Mouse (Mus musculus): ENCODE data around the gene Tbc1d22b. TPM values are rescaled to one million over a fixed set of nuclear protein-coding genes. Genes with fewer than 3 reads are reported as not detected.

Tbc1d22b gene
- total and polyA plus RNA-seq, 3 experiments, result 5.3 to 30.2 (median 26.2) TPM

DNA sequence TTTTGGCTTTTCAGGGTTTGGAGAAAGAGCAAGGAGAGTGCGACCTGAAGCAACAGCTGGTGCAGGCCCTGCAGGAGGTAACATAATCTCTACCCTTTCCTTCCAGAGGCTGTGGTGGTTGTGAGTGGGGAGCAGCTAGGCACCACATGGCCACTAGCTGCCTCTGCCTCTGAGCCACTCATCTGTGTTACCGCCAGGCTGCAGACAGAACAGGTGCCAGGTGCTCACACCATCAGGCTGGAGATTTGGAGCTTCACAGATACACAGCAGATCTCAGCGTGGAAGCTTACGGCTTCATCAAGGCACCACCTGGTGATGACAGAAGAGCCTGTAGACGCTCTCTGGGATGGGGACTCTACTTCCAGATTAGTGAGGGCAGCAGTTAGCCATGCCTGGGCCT, 79.4 kb downstream of the Tbc1d22b start:
- peaks cover 32% of the 10 kb centered on the region for H3K4me1 ChIP-seq (ENCODE audit: insufficient read depth, low read depth, low read length)
- H3K4me3 ChIP-seq (ENCODE audit: low read depth, low read length), result no peak overlapping the region
- DNase-seq (ENCODE audit: low spot score) (no peak), ATAC-seq (ENCODE audit: extremely low read depth, insufficient number of reproducible peaks, low FRiP score, poor library complexity, severe bottlenecking) (no peak)
- H3K36me3 ChIP-seq (replicated peaks), result peaks cover 98% of the 10 kb centered on the region
- no peaks in the 10 kb centered on the region for H3K27me3 ChIP-seq (ENCODE audit: insufficient read depth, low read length)
- H3K9me3 ChIP-seq (replicated peaks), result no peaks in the 10 kb centered on the region
- TF ChIP-seq CTCF (IDR thresholded peaks at IDR 0.05; ENCODE audit: low read depth, low read length), result no peak
- no peak for TF ChIP-seq GATA2 (IDR thresholded peaks at IDR 0.05; ENCODE audit: borderline replicate concordance, low read depth, low read length)
- no peak for TF ChIP-seq TAL1 (conservative IDR thresholded peaks at IDR 0.05; ENCODE audit: low read depth, low read length)
- no peak for TF ChIP-seq GATA1 (IDR thresholded peaks at IDR 0.05; ENCODE audit: borderline replicate concordance, low read length)
- no peak for TF ChIP-seq POLR2AphosphoS5 (IDR thresholded peaks at IDR 0.05; ENCODE audit: insufficient replicate concordance, low read depth, low read length)

DNA sequence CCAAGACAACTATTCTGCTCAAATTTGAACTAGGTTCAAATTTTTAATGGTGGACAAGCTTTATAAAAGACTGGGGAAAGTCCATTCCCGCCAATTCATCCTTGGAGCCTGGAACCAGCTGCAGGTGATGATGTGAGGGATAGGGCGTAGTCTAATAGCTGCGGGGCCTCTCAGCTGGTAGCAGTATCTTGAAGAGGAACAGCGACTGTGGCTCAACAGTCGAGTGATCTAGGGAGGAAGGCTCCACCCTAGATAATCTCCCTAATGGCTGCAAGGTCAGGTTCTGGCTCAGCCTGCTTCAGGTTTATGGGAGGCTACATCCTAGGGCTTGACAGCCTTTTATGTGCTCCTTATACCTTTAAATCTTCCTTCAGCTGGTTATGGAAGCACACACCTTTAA, 80.0 kb downstream of the Tbc1d22b start:
- Histone ChIP-seq H3K36me3 (replicated peaks) (peaks cover 98% of the 10 kb centered on the region), H3K27me3 (ENCODE audit: insufficient read depth, low read length) (no peaks in the 10 kb centered on the region), H3K4me3 (ENCODE audit: low read depth, low read length) (no peak overlapping the region), H3K9me3 (replicated peaks) (no peaks in the 10 kb centered on the region), H3K4me1 (ENCODE audit: insufficient read depth, low read depth, low read length) (peaks cover 38% of the 10 kb centered on the region)
- TF ChIP-seq TAL1 (conservative IDR thresholded peaks at IDR 0.05; ENCODE audit: low read depth, low read length), result no peak
- TF ChIP-seq GATA1 (IDR thresholded peaks at IDR 0.05; ENCODE audit: borderline replicate concordance, low read length), result no peak
- ATAC-seq (ENCODE audit: extremely low read depth, insufficient number of reproducible peaks, low FRiP score, poor library complexity, severe bottlenecking) (no peak), DNase-seq (ENCODE audit: low spot score) (no peak)

DNA sequence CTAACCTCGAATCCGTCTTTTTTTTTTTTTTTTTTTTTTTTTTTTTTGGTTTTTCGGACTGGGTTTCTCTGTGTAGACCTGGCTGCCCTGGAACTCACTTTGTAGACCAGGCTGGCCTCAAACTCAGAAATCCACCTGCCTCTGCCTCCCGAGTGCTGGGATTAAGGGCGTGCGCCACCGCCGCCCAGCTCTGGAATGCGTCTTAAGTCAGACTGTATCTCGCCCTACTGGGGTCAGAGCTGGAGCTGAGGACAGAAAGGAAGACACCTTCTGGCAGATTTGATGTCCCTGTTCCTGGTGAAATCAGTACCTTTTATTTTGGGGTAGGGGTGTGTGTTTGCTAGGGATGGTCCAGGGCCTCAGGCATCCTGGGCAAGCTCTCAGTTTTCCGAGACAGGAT, 82.7 kb downstream of the Tbc1d22b start:
- peaks cover 98% of the 10 kb centered on the region for H3K36me3 ChIP-seq (replicated peaks)

DNA sequence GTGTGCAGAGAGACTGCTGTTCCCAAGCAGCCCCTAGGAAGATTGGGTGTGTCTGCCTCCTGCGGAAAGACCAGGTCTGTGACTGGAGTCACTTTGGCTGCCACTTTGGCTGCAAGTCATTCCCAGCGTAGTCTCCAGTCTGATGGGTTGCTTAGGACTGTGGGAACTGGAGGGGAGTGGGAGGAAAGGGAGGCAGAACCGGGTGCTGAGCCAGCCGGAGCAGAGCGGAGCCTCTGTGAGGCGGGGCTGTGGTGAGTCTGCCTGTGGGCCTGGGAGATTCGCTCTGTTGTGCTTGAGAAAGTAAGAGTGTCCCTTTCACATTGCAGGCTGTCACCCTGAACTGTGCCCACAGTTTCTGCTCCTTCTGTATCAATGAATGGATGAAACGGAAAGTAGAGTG, 85.9 kb downstream of the Tbc1d22b start:
- no peaks in the 10 kb centered on the region for H3K27me3 ChIP-seq (ENCODE audit: insufficient read depth, low read length)
- ATAC-seq (ENCODE audit: extremely low read depth, insufficient number of reproducible peaks, low FRiP score, poor library complexity, severe bottlenecking) (no peak), DNase-seq (ENCODE audit: low spot score) (no peak)
- H3K4me1 ChIP-seq (ENCODE audit: insufficient read depth, low read depth, low read length), result peaks cover 45% of the 10 kb centered on the region
- H3K36me3 ChIP-seq (replicated peaks), result peaks cover 95% of the 10 kb centered on the region
- TF ChIP-seq GATA2 (IDR thresholded peaks at IDR 0.05; ENCODE audit: borderline replicate concordance, low read depth, low read length), result no peak
- no peak for TF ChIP-seq TAL1 (conservative IDR thresholded peaks at IDR 0.05; ENCODE audit: low read depth, low read length)
- no peak for TF ChIP-seq GATA1 (IDR thresholded peaks at IDR 0.05; ENCODE audit: borderline replicate concordance, low read length)
- no peak for TF ChIP-seq POLR2AphosphoS5 (IDR thresholded peaks at IDR 0.05; ENCODE audit: insufficient replicate concordance, low read depth, low read length)
- TF ChIP-seq CTCF (IDR thresholded peaks at IDR 0.05; ENCODE audit: low read depth, low read length), result no peak
- H3K9me3 ChIP-seq (replicated peaks), result no peaks in the 10 kb centered on the region
- no peak overlapping the region for H3K4me3 ChIP-seq (ENCODE audit: low read depth, low read length)

More for the DNA sequence above, 82.7 kb downstream of the Tbc1d22b start:
- TF ChIP-seq TAL1 (conservative IDR thresholded peaks at IDR 0.05; ENCODE audit: low read depth, low read length), result no peak
- TF ChIP-seq POLR2AphosphoS5 (IDR thresholded peaks at IDR 0.05; ENCODE audit: insufficient replicate concordance, low read depth, low read length), result no peak
- no peak for TF ChIP-seq GATA1 (IDR thresholded peaks at IDR 0.05; ENCODE audit: borderline replicate concordance, low read length)
- no peak for TF ChIP-seq GATA2 (IDR thresholded peaks at IDR 0.05; ENCODE audit: borderline replicate concordance, low read depth, low read length)
- TF ChIP-seq CTCF (IDR thresholded peaks at IDR 0.05; ENCODE audit: low read depth, low read length), result no peak
- DNase-seq (ENCODE audit: low spot score) (no peak), ATAC-seq (ENCODE audit: extremely low read depth, insufficient number of reproducible peaks, low FRiP score, poor library complexity, severe bottlenecking) (no peak)
- Histone ChIP-seq H3K4me3 (ENCODE audit: low read depth, low read length) (no peak overlapping the region), H3K9me3 (replicated peaks) (no peaks in the 10 kb centered on the region), H3K27me3 (ENCODE audit: insufficient read depth, low read length) (no peaks in the 10 kb centered on the region), H3K4me1 (ENCODE audit: insufficient read depth, low read depth, low read length) (peaks cover 58% of the 10 kb centered on the region)

DNA sequence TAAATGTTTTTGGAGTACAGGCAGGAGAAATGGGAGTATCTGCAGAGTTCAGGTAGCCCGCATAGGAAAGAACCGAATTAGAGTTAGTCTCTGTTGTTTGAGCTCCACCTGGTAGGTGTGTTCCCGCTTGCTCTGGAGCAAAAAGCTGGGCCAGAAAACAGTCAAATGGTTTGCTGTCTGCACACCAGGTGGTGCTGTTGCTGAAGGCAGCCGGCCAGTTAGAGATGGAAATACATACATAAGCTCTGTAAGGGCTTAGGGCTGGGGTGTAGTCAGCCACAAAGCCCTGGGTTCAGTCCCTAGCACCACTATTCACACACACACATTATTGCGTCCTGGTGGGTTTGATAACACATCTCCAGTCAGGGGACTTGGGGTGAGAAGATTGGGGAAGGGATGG, 86.5 kb downstream of the Tbc1d22b start:
- peaks cover 95% of the 10 kb centered on the region for H3K36me3 ChIP-seq (replicated peaks)
- peaks cover 45% of the 10 kb centered on the region for H3K4me1 ChIP-seq (ENCODE audit: insufficient read depth, low read depth, low read length)
- TF ChIP-seq CTCF (IDR thresholded peaks at IDR 0.05; ENCODE audit: low read depth, low read length) (peak; percentile 21; the same call in 1 of the 2 replicates), GATA2 (IDR thresholded peaks at IDR 0.05; ENCODE audit: borderline replicate concordance, low read depth, low read length) (no peak), GATA1 (IDR thresholded peaks at IDR 0.05; ENCODE audit: borderline replicate concordance, low read length) (no peak)
- H3K4me3 ChIP-seq (ENCODE audit: low read depth, low read length), result no peak overlapping the region
- H3K27me3 ChIP-seq (ENCODE audit: insufficient read depth, low read length), result no peaks in the 10 kb centered on the region
- DNase-seq (ENCODE audit: low spot score), result peak; percentile 48
- no peaks in the 10 kb centered on the region for H3K9me3 ChIP-seq (replicated peaks)
- no peak for ATAC-seq (ENCODE audit: extremely low read depth, insufficient number of reproducible peaks, low FRiP score, poor library complexity, severe bottlenecking)

DNA sequence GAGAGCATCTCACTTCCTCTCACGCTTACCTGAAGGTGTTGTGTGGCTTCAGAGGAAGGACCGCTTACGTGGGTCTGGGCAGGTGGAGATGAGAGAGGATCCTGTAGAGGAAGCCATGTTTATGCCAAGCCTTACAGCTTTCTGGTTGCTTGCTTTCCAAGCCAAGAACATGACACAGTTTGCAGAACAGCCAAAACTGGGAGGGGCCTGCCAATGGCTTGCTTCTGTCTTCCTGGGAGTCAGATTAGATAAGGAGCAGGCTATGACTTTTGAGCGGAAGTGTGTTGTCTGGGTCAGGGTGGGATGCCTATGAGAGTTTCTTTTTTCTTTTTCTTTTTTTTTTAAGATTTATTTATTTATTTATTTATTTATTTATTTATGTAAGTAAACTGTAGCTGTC, 87.8 kb downstream of the Tbc1d22b start:
- Histone ChIP-seq H3K4me3 (ENCODE audit: low read depth, low read length) (no peak overlapping the region), H3K36me3 (replicated peaks) (peaks cover 95% of the 10 kb centered on the region), H3K27me3 (ENCODE audit: insufficient read depth, low read length) (no peaks in the 10 kb centered on the region), H3K9me3 (replicated peaks) (no peaks in the 10 kb centered on the region), H3K4me1 (ENCODE audit: insufficient read depth, low read depth, low read length) (peaks cover 43% of the 10 kb centered on the region)
- no peak for TF ChIP-seq POLR2AphosphoS5 (IDR thresholded peaks at IDR 0.05; ENCODE audit: insufficient replicate concordance, low read depth, low read length)
- no peak for TF ChIP-seq GATA1 (IDR thresholded peaks at IDR 0.05; ENCODE audit: borderline replicate concordance, low read length)
- TF ChIP-seq CTCF (IDR thresholded peaks at IDR 0.05; ENCODE audit: low read depth, low read length), result no peak
- TF ChIP-seq TAL1 (conservative IDR thresholded peaks at IDR 0.05; ENCODE audit: low read depth, low read length), result no peak
- no peak for ATAC-seq (ENCODE audit: extremely low read depth, insufficient number of reproducible peaks, low FRiP score, poor library complexity, severe bottlenecking)
- DNase-seq (ENCODE audit: low spot score), result peak; percentile 38

DNA sequence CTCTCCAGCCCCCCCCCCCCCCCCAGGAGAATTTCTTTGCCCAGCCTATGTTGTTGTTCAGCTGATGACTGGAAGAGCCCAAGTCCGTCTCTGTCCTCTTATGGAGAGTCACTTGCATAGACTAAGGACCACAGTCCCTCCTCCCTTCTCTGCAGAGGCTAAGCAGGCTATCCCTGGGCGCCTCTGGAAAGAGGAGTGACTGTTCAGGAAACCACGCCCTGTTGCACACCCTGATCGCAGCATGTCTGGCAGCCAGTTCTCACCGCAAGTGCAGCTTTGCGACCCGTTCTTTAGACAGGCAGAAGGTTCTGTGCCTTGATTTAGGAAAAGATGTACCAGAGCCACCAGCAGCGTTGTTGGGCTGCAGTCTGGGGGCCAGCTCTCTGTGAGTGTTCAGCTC, 88.3 kb downstream of the Tbc1d22b start:
- DNase-seq (ENCODE audit: low spot score) (peak; percentile 41), ATAC-seq (ENCODE audit: extremely low read depth, insufficient number of reproducible peaks, low FRiP score, poor library complexity, severe bottlenecking) (peak; percentile 77)
- Histone ChIP-seq H3K4me3 (ENCODE audit: low read depth, low read length) (no peak overlapping the region), H3K4me1 (ENCODE audit: insufficient read depth, low read depth, low read length) (peaks cover 43% of the 10 kb centered on the region), H3K27me3 (ENCODE audit: insufficient read depth, low read length) (no peaks in the 10 kb centered on the region), H3K36me3 (replicated peaks) (peaks cover 94% of the 10 kb centered on the region), H3K9me3 (replicated peaks) (no peaks in the 10 kb centered on the region)
- no peak for TF ChIP-seq GATA1 (IDR thresholded peaks at IDR 0.05; ENCODE audit: borderline replicate concordance, low read length)
- TF ChIP-seq TAL1 (conservative IDR thresholded peaks at IDR 0.05; ENCODE audit: low read depth, low read length), result no peak
- TF ChIP-seq CTCF (IDR thresholded peaks at IDR 0.05; ENCODE audit: low read depth, low read length), result no peak
- no peak for TF ChIP-seq GATA2 (IDR thresholded peaks at IDR 0.05; ENCODE audit: borderline replicate concordance, low read depth, low read length)
- no peak for TF ChIP-seq POLR2AphosphoS5 (IDR thresholded peaks at IDR 0.05; ENCODE audit: insufficient replicate concordance, low read depth, low read length)

Measured in G1E (cell line).